Mouse (Mus musculus): ENCODE measurements around the gene Cacnb4. TPM values are rescaled to one million over a fixed set of nuclear protein-coding genes. Genes with fewer than 3 reads are reported as not detected.

Gene Cacnb4
- polyA plus RNA-seq, 1 experiment from 2014 or later: 1.4 TPM

DNA sequence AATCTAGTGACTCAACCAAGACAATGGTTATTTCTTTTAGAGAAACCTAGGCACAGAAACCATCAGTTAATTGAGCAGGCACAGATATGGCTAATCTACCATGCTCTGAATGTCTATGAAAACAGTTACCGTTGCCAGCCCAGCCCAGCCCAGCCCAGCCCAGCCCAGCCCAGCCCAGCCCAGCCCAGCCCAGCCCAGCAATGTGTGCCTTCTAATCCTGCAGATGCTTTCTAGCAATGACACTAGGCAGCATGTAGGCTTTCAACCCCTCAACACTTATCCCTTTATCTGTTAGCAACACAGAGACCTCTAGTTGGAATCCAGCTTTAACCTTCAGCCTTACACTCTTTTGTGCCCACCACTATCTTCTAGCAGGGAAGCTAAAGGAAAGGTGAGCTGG is 227.7 kb downstream of the Cacnb4 start:
- no peaks in the 10 kb centered on the region for H3K27me3 ChIP-seq
- no peaks in the 10 kb centered on the region for H3K4me1 ChIP-seq
- H3K9ac ChIP-seq: no peak overlapping the region
- no peak for ATAC-seq (ENCODE audit: insufficient number of reproducible peaks, insufficient read depth, low FRiP score, low TSS enrichment)
- no peak overlapping the region for H3K4me3 ChIP-seq
- H3K36me3 ChIP-seq: no peaks in the 10 kb centered on the region
- H3K9me3 ChIP-seq: no peaks in the 10 kb centered on the region
- H3K4me2 ChIP-seq (replicated peaks): no peak overlapping the region
- 80% methylated on average over 1 of the region's 1 CpGs for WGBS
- H3K27ac ChIP-seq: no peak overlapping the region

GRCm38 (mm10) chr2:52446648-52447047 is 230.0 kb downstream of the Cacnb4 start:
- no peaks in the 10 kb centered on the region for H3K36me3 ChIP-seq
- H3K9me3 ChIP-seq: no peaks in the 10 kb centered on the region
- no peak for ATAC-seq (ENCODE audit: insufficient number of reproducible peaks, insufficient read depth, low FRiP score, low TSS enrichment)
- H3K9ac ChIP-seq: no peak overlapping the region
- no peak overlapping the region for H3K27ac ChIP-seq
- no peak overlapping the region for H3K4me2 ChIP-seq (replicated peaks)
- H3K27me3 ChIP-seq: no peaks in the 10 kb centered on the region
- H3K4me1 ChIP-seq: 0 out of 2 replicates have a peak, but pooled peaks cover 3% of the 10 kb centered on the region
- no peak overlapping the region for H3K4me3 ChIP-seq
- 69% methylated on average over 5 of the region's 5 CpGs for WGBS

DNA sequence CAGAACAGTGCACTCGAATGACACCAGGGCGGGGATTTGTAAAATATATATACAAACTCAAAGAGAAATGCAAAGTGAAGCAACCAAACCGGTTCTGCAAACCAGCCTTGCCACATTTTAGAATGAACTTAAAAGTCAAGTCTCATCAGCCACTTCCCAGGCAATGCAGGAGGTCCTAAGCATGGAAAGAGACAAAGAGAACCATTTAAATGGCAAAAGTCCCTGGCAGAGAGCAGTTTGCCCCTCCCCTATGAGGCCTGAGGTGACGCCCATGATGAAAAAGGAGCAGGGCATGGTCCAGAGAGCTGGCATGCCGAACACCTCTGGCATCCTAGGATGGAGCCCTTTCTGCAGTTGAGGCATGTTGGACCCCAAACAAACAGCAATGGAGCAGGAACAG is 234.5 kb downstream of the Cacnb4 start:
- Histone ChIP-seq H3K36me3 (no peaks in the 10 kb centered on the region), H3K4me1 (0 out of 2 replicates have a peak, but pooled peaks cover 3% of the 10 kb centered on the region), H3K27me3 (no peaks in the 10 kb centered on the region), H3K9me3 (no peaks in the 10 kb centered on the region), H3K4me2 (replicated peaks) (no peak overlapping the region), H3K9ac (no peak overlapping the region), H3K27ac (peak overlapping the region; percentile 54; the same call in 1 of the 2 replicates), H3K4me3 (no peak overlapping the region)
- 0 out of 2 replicates have a peak, but pooled peaks have one; percentile 10 for ATAC-seq (ENCODE audit: insufficient number of reproducible peaks, insufficient read depth, low FRiP score, low TSS enrichment)
- 34% methylated on average over 5 of the region's 5 CpGs for WGBS

DNA sequence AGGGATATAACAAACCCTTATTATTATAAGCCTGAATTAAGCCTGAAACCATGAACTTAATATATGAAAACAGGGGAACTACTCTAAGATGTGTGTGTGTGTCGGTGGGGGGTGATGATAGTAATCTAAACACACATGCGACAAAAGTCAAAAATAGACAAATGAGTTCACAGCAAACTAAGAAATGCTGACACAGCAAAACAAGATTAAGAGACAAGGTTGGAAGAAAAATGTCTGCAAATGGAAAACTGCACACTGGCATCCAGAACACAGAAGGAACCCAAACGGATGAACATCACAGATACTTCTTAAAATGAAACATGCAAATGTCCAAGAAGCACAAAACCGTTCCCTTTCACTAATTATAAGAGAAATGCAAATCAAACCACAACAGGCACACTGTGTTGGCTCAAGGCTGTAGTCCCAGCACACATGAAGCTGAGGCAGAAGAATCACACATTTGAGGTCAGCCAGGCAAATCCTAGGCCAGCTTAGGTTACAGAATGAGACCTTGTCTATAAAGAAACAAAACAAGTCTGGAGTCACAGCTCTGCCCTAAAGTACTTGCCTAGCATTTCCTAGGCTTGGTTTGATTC is 236.1 kb downstream of the Cacnb4 start:
- 90% methylated on average over 4 of the region's 4 CpGs for WGBS
- no peak for ATAC-seq (ENCODE audit: insufficient number of reproducible peaks, insufficient read depth, low FRiP score, low TSS enrichment)
- no peak overlapping the region for H3K9ac ChIP-seq
- no peaks in the 10 kb centered on the region for H3K36me3 ChIP-seq
- H3K27ac ChIP-seq: no peak overlapping the region
- no peak overlapping the region for H3K4me2 ChIP-seq (replicated peaks)
- H3K27me3 ChIP-seq: no peaks in the 10 kb centered on the region
- 0 out of 2 replicates have a peak, but pooled peaks cover 3% of the 10 kb centered on the region for H3K4me1 ChIP-seq
- no peak overlapping the region for H3K4me3 ChIP-seq
- H3K9me3 ChIP-seq: no peaks in the 10 kb centered on the region

GRCm38 (mm10) chr2:52438437-52438836 is 238.2 kb downstream of the Cacnb4 start:
- Histone ChIP-seq H3K9me3 (no peaks in the 10 kb centered on the region), H3K27me3 (no peaks in the 10 kb centered on the region), H3K4me3 (no peak overlapping the region), H3K4me2 (replicated peaks) (no peak overlapping the region), H3K36me3 (no peaks in the 10 kb centered on the region), H3K4me1 (0 out of 2 replicates have a peak, but pooled peaks cover 3% of the 10 kb centered on the region), H3K27ac (no peak overlapping the region), H3K9ac (no peak overlapping the region)
- ATAC-seq (ENCODE audit: insufficient number of reproducible peaks, insufficient read depth, low FRiP score, low TSS enrichment): no peak
- WGBS: 74% methylated on average over 4 of the region's 4 CpGs

DNA sequence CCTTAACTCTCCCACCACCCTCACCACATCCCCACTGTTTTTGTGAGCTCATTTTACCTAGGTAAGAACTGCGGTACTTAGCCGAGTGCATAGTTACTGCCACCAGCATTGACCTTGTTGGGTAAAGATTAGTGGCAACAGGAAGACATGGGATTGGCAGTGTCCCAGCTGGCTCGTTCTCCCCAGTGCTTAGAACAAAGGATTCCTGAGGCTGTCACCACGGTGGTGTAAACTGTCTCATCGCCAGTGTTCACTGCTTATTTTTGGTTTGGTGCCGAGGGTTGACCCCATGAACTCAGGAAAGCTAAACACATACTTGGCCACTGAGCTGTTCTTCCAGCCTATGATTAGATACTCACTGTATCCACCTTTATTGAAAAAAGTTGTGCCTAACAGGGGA is 238.6 kb downstream of the Cacnb4 start:
- Histone ChIP-seq H3K27ac (no peak overlapping the region), H3K9me3 (no peaks in the 10 kb centered on the region), H3K9ac (no peak overlapping the region), H3K4me3 (no peak overlapping the region), H3K27me3 (no peaks in the 10 kb centered on the region), H3K4me2 (replicated peaks) (no peak overlapping the region), H3K4me1 (0 out of 2 replicates have a peak, but pooled peaks cover 3% of the 10 kb centered on the region), H3K36me3 (no peaks in the 10 kb centered on the region)
- WGBS: 58% methylated on average over 6 of the region's 6 CpGs
- no peak for ATAC-seq (ENCODE audit: insufficient number of reproducible peaks, insufficient read depth, low FRiP score, low TSS enrichment)

GRCm38 (mm10) chr2:52435919-52436632 is 240.6 kb downstream of the Cacnb4 start:
- 65% methylated on average over 14 of the region's 14 CpGs for WGBS
- H3K36me3 ChIP-seq: no peaks in the 10 kb centered on the region
- no peak for ATAC-seq (ENCODE audit: insufficient number of reproducible peaks, insufficient read depth, low FRiP score, low TSS enrichment)

DNA sequence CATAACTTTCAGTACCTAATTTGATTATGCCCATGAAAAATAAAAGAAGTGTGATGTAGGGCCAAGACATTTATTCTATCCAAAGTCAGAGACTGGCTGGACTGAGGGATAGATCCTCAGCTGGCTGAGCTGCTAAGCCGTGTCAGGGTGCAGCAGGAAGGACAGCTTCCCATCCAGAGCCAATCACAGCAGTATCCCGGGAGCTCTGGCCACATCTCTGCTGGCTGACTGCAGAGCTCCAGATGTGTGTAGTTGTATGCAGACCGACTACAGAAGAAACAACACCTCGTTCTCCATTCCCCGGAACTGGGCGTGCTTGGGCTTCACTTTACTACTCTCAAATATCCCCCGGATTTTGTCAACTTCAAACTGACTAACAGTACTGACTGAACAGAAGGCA is 243.3 kb downstream of the Cacnb4 start:
- H3K9me3 ChIP-seq: no peaks in the 10 kb centered on the region
- H3K36me3 ChIP-seq: no peaks in the 10 kb centered on the region
- ATAC-seq (ENCODE audit: insufficient number of reproducible peaks, insufficient read depth, low FRiP score, low TSS enrichment): no peak
- no peaks in the 10 kb centered on the region for H3K4me1 ChIP-seq
- H3K27ac ChIP-seq: no peak overlapping the region
- H3K4me3 ChIP-seq: no peak overlapping the region
- H3K27me3 ChIP-seq: no peaks in the 10 kb centered on the region
- H3K9ac ChIP-seq: no peak overlapping the region
- H3K4me2 ChIP-seq (replicated peaks): no peak overlapping the region
- WGBS: 28% methylated on average over 7 of the region's 7 CpGs

More at GRCm38 (mm10) chr2:52435919-52436632, 240.6 kb downstream of the Cacnb4 start:
- H3K27ac ChIP-seq: no peak overlapping the region
- H3K4me2 ChIP-seq (replicated peaks): no peak overlapping the region
- no peaks in the 10 kb centered on the region for H3K27me3 ChIP-seq
- no peak overlapping the region for H3K4me3 ChIP-seq
- no peaks in the 10 kb centered on the region for H3K4me1 ChIP-seq
- H3K9ac ChIP-seq: no peak overlapping the region
- no peaks in the 10 kb centered on the region for H3K9me3 ChIP-seq

DNA sequence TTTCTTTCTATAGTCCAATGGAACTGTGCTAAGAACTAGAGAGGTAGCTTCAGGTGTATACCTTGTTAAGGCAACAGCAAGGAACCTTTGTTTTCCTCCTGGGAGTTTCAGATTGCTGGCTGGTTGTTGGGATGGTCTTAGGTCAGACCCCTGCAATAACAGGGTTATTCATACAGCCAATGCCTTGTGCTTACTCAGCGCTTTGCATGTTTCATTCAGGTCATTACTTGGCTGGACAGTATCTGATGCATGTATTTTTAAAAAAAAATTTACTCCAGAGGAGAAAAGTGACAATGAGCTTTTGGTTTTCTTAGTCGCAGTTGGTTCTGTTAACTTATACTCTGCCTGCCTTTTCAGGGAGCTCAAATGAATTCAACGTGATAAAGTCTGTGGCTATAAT is 249.2 kb downstream of the Cacnb4 start:
- WGBS: 77% methylated on average over 3 of the region's 3 CpGs
- Histone ChIP-seq H3K9me3 (no peaks in the 10 kb centered on the region), H3K4me1 (peaks cover 11% of the 10 kb centered on the region), H3K36me3 (no peaks in the 10 kb centered on the region), H3K27me3 (no peaks in the 10 kb centered on the region), H3K4me3 (no peak overlapping the region), H3K27ac (no peak overlapping the region), H3K9ac (no peak overlapping the region), H3K4me2 (replicated peaks) (no peak overlapping the region)
- no peak for ATAC-seq (ENCODE audit: insufficient number of reproducible peaks, insufficient read depth, low FRiP score, low TSS enrichment)

- Histone ChIP-seq H3K9me3 (no peaks in the 10 kb centered on the region), H3K27ac (no peak overlapping the region), H3K4me2 (replicated peaks) (peak overlapping the region; percentile 74; the same call in 1 of the 2 replicates), H3K27me3 (no peaks in the 10 kb centered on the region), H3K36me3 (no peaks in the 10 kb centered on the region), H3K4me1 (peaks cover 20% of the 10 kb centered on the region), H3K4me3 (no peak overlapping the region), H3K9ac (no peak overlapping the region)
- no peak for ATAC-seq (ENCODE audit: insufficient number of reproducible peaks, insufficient read depth, low FRiP score, low TSS enrichment)
- WGBS: 78% methylated on average over 3 of the region's 3 CpGs
Measured at GRCm38 (mm10) chr2:52426041-52426440, 250.6 kb downstream of the Cacnb4 start.

- no peak for ATAC-seq (ENCODE audit: insufficient number of reproducible peaks, insufficient read depth, low FRiP score, low TSS enrichment)
- Histone ChIP-seq H3K4me2 (replicated peaks) (peak overlapping the region; percentile 74), H3K27me3 (no peaks in the 10 kb centered on the region), H3K9me3 (no peaks in the 10 kb centered on the region), H3K36me3 (no peaks in the 10 kb centered on the region), H3K4me3 (peak overlapping the region; percentile 95), H3K27ac (peak overlapping the region; percentile 92), H3K4me1 (peaks cover 20% of the 10 kb centered on the region), H3K9ac (peak overlapping the region; percentile 95; the same call in 1 of the 2 replicates)
- 15% methylated on average over 10 of the region's 10 CpGs for WGBS
Measured at GRCm38 (mm10) chr2:52425523-52425795, 251.2 kb downstream of the Cacnb4 start.

All from embryonic facial prominence, embryonic 12.5 days (tissue).